Mouse (Mus musculus) T-helper 1 cell (primary cell): ENCODE data around the gene Grid1.

Experiments used
- in situ Hi-C: fragments of 300-600 bp; cut with MboI, MseI; formaldehyde crosslinking; loops from one replicate; pipeline ENCODE4 v1.15.1; 2025; ENCODE audit warnings: high pct_unique_total_duplicates

Grid1 gene

DNA sequence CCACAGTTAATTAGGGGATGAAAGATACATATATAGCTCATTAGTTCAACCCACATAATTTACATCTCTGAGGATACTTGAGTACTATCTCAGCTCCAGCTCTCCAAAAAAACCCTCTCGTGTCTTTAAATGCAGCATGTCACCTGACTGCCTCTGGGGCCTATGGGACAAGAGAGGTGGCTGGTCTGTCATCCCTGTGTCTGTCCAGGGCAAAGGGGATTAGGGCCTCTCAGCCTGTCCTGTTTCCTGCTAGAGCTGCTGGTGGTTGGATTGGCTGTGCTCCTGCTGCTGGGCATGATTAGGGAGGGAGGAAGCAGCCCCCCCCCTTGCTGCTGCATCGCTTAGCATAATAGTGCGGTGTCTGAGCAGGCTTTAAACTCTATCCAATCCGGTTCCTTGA, 88.9 kb downstream of the Grid1 start:
- in situ Hi-C loops = no loop called here

DNA sequence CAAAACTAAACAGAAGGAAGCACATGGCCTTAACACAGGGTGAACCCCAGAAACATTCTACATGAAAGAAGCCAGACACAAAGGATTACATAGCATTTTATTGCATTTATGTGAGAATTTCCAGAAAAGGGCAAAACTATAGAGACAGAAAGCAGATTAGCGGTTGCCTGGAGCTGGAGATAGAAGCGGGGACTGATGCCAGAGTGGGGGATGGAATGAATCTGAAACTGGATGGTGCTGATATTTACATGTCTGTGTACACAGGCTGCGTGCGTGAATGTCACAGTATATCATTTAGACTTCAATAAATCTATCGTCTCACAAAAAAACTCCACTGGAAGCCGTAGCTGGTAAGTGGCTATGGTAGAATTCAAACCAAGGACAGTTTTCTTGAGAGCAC, 96.4 kb downstream of the Grid1 start:
- in situ Hi-C loops = no loop called here

DNA sequence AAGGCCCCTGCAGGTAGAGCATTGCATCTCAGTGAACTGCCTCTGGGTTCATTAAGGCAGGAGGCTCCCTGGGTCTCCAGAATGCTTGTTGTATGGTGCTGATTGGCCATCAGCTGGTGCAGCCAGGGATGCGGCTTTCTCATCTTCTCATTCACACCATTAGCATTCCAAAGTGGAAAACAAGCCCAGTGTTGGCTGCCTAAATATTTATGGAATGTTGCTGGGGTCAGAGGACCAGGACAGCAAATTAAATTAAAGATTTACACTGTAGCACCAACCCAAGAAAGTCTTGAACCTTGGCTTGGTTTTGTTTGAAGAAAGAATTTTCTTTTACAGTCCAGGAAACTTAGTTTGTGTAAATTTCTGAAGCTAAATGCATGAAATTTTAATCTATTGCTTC, 97.2 kb downstream of the Grid1 start:
- in situ Hi-C loops = no loop called here

DNA sequence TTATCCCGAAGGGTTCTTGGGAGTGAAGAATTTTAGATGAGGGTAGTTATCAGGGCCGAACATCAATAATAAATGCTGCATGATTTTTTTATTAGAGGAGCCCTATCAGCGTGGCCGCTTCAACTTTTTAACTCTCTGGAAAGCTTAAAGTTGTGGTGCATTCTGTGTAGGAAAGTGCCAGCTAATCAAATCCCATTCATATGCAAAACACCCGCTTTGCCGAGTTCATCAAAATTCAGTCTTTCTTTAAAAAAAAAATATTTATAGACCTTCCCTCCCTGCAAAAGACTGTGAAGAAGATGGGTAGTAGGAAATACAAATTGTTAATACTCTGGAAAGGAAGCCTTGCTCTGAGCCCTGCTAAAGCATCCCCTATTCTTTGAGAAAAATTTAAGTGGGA, 99.3 kb downstream of the Grid1 start:
- in situ Hi-C loops = no loop called here

DNA sequence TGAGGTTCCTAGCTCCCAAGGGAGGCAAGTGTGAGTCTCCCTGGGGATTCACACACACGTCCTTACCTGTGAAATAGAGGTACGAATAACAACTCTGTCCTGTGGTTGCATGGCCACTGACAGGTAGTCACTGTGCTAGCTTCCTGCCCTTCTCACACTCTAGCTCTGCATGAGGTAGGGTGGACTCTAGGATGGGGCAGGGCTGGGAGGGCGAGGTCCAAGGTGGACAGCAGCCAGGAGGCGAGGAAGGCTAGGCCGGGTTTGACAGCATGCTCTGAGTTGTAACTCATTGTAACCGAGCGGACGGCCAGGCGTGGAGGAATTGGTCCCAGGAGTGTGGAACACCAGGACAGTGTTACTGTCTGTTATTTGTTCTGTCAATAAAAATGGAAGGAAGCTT, 101.4 kb downstream of the Grid1 start:
- in situ Hi-C loops = no loop called here

DNA sequence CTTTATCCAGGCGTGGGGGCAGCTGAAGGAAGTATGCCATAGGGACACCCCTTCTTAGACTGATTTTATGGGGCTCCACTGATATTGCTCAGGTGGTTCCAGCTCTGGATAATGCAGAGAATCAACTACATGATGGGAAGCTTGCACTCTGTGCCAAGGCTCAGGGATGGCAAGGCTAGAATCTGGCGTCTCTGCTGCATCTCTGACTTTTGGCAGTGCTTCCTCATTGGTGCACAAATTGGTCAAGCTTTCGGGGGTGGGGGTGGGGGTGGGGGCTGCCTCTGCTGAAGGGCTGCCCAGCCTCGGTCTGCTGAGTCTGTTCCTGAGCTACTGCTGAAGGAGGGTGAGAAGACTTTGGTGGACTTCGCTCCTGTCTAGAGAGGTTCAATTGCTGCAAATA, 105.1 kb downstream of the Grid1 start:
- in situ Hi-C loops = no loop called here

DNA sequence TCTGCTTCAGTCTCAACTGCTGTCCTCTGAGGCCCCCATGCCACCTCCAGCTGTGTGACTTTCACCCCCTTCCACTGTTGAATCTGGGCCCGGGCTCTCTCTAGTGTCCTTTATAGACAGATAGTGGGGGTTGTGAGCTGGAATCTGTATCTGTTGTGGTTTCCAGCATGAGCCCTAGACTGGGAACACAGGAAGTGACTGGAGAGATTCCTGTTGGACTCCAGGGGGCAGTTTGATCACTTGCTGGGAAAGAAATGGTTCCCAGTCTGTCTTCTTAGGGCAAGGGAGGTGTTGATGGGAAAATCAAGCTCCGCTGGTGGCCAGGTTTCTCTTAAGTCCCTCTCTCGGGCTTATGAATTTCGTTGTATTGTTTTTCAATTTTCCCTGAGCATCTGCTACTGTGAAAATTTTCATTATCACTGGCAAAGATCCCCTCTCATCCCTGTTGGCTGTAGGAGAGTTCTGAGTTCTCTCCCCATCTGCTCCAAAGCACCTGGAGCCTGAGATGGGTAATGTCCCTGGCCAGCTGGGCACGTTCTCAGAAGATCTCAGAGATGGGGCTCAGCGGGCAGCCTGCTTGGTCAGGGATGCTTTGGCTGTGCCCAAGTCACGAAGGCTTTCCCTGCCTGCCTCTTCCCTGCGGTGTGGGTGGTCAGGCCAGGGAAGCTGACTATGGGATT, 110.3 kb downstream of the Grid1 start:
- in situ Hi-C loops = no loop called here

DNA sequence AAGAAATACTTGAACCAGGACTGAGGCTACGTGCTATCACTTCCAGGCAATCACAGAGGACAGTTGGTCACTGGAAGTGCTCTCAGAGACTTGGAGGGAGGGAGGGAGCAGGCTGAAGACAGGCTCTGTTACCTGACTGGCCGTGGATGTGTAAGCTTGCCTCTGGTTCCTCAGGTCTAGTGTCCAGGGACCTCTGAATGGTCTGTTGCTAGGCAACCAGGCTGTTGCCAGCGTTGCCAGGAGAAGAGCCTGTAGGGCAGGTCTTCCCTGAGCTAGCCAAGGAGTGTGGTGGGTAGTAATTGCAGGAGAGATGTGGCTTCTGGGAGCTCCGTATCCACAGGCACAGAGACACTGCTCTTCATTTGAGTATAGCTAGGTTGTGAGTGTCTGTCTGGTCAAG, 113.3 kb downstream of the Grid1 start:
- in situ Hi-C loops = no loop called here

DNA sequence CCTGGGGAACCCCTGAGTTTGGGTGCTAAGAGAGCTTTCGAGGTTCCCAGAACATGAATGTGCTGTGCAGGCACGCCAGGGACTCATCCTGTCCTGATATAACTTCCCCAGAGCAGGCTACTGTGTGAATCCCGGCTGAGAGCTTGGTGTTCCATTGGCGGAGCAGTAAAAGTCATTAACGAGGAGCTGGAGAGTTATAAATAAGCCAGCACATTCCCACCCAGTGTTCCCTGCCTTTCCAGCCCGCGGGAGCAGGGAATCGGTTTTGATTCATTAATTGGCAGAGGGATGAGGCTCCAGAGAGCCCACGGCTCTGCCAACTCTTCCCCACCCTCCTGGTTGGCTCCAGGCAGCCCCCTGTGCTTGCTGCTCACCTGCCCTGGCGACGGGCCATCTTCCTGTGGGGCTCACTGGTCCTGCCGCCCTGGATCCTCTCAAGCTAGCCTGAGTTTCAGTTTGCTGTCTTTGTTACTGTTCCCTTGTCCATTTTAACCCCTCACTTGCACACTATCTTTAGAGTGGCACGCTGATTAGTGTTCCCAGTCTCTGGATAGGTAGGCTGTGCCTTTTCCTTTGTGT, 116.4 kb downstream of the Grid1 start:
- in situ Hi-C loops = no loop called here

DNA sequence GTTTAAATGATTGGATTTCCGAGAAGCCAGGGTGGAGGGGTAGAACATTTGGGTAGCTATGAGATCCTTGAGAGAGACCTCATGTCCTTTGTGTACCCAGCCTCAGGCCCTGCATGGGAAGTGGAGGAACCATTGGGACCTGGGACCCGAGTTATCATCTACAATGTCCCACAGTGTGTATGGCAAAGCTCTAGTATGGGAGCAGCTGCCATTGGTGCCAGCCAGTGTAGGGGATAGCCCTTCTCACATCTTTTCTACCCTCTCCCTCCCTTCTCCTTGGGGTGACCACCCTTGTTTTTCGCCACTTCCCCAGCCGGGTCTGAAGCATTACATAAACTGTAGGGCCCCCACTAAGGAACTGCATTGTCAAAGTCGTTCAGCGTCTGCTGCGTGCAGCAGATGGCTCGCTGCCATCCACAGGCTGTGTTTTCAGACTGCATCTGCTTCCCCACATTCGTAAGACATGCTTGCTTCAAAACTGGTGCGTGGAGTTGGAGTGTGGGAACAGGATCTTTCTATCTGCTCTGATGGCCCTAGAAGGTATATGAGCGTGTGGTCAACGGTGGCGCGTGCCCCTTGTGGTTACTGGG, 124.6 kb downstream of the Grid1 start:
- in situ Hi-C loops = no loop called here

DNA sequence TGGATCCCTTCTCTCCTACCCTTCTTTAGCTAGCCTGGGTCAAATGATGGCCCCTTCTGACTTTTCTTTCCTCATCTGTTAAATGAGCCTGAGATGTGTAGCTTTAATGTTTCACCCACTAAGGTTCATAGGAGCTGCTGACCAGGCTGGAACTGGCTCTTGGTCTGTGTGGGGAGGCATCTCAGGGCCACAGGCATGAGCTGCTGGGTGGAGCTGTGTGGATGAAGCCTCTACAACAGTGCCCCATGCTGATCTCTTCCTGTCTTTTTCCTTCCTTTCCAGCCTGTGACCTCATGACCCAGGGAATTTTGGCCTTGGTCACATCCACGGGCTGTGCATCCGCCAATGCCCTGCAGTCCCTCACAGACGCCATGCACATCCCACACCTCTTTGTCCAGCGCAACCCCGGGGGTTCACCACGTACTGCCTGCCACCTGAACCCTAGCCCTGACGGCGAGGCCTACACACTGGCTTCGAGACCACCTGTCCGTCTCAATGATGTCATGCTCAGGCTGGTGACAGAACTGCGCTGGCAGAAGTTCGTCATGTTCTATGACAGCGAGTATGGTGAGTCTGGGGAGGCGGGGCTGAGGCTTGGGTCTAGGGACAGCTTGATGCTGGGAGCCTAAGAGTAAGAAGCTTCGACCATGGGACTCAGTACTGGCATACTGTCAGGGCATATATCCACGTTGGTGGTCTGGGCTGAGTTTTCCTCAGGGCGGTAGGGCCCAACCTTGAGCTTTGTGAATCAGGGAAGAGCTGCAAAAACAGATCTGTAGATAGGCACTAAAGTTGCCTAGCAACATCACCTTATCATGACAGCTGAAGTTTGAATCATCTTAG, 125.8 kb downstream of the Grid1 start:
- in situ Hi-C loops = no loop called here

DNA sequence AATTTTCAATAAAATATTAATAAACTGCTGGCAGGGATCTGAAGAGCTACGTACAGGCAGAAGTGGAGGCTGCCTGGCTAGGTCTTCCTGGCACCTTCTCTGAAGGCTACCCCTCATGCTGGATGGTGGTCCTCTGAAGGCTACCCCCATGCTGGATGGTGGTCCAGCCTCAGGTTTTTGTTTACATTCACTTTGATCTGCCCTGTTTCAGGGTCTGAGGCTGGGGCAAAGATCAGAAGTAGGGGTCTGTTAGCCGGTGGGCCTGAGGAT, 126.3 kb downstream of the Grid1 start:
- in situ Hi-C loops = no loop called here

DNA sequence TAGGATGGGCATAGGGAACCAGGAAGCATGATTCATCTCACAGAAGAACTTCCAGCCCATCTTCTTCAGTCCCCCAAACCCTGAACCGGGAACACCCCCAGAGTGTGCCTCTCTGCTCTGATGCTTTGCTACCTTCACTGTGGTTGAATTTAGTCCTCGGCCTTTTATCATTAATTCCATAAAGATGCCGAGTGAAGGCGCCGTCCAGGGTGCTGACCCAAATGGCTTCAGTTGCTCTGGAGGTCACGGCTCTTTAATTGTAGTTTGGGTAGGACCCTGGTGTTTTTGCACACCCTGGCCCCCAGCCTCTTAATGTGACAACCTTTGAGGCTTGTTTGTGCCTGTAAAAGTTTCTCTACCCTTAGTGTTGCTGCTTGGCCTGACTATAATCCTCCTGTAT, 128.3 kb downstream of the Grid1 start:
- in situ Hi-C loops = no loop called here

DNA sequence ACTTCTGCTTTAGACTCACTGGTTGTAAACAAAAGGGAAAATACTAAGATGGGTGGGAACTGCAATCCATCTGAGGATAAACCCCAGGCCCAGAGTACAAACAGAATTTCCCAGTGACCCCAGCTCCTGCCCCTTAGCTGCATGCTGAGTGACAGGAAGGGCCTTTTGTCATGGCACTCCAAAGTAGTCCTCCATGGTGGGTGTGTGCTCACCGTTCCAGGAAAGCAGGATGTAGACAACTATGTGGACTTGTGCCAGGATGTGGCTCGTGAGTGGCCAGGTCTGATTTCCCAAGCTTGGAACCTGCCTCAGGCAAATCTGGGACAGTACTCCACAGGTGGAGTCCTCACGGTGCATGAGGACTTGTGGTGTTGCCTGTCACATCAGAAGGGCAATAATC, 132.4 kb downstream of the Grid1 start:
- in situ Hi-C loops = no loop called here

DNA sequence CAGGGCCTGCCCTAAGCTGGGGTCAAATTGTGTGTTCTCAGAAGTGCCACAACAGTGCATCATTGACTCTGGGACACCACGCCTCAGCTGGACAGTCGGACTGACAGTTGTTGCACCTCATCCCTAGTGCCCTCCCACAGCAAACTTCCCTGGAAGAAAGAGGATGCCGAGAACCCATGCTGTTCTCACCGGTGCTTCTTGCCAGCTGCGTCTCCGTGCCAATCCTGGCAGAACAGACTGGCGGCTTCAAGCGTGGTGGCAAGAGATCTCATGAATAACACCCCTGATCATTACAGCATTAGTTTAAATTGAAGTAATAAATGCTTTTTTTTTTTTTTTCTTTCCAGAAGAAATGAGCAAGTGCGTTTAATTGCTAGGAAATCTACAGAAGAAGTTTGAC, 133.7 kb downstream of the Grid1 start:
- in situ Hi-C loops = no loop called here

DNA sequence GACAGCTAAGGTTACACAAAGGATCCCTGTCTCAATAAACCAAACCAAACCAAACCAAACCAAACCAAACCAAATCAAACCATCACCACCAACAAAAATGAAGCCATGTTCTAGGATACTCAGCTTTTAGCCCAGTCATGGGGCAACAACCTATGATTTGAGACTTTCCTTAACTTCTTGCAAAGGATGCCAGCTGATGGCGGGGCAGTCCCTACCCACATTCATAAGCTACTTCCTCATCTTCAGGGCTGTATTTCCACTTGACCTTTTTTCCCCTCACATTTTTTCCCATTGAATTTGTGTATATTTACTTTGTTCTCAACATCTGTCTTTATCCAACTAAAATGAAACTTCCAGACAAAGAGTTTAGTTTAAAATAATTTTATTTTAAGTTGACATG, 135.8 kb downstream of the Grid1 start:
- in situ Hi-C loops = loop anchor here (5.0 kb wide), 1 partner anchor 1792 kb away; no protein-coding TSS in a partner anchor

DNA sequence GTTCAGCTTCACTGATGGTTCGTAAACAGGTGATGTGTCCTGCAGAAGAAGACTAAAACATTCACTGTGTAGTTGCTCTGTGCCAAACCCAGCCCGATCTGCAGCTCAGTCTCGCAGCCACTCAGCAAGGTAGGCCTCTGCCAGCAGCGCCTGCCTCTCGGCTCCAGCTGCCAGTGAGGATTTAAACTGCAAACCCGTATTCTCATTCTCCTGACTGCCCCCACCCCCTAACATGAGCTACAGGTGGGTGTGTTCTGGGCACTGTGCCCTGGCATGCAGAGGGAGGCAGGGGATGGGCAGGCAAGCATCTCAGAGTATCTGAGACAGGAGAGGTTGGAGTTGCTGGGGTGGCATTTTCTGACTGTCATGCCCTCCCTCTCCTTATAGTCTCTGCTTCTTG, 140.3 kb downstream of the Grid1 start:
- in situ Hi-C loops = no loop called here

DNA sequence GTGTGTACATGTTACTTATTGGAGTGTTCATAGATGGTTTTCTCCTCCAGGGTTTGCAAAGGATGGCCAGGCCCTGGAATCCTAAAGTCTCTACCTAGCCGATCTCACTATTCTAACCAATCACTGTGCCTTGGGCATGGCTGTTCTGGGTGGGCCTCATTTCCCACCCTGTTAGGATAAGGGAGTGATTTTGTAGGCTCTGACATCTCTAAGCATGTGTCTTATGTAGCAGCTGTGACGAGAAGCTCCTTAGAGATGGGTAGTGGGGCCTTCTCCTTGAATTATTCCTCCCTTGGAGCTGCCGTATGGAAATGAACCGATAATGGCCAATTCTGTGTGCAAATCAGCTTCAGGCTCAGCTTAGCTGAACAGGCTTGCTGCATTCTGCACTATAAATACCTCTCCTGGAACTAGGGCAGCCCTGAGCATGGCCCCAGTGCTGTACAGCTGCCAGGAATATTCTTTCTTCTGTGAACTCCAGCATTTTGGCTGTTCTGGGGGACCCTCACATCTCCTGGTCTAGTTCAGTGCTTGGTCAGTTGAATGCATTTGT, 143.8 kb downstream of the Grid1 start:
- in situ Hi-C loops = no loop called here

DNA sequence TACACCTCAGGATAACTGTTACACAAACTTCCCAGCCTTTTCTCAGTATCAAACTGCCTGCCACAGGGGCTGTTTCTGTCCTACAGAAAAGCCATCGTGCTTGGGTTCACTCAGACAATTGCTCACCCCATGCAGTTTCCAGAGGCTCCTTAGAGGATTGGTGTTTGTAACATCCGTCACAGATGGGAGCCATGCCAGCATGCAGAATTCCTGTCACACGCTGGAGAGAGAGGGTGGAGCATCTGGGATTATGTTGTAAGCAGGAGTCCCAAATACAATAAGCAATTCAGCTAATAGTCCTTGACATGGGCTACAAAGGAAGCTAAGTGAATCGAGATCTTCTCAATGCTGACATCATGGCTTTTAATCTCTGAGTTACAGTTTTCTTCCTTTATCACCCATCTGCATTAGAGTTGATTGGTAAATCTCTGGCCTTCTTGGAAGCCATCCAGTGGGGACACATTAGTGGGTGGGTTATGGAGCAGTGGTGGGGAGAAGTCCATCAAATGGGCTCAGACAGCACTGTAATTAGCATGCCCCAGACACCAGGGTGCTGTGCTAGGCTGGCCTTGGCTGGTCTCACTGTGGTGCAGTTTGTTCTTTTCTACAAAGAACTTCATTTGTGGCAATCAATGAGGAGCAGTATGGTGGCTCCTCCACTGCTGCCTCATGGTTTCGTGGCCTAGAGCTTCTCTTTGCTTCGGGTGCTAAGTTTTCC, 149.4 kb downstream of the Grid1 start:
- in situ Hi-C loops = no loop called here

DNA sequence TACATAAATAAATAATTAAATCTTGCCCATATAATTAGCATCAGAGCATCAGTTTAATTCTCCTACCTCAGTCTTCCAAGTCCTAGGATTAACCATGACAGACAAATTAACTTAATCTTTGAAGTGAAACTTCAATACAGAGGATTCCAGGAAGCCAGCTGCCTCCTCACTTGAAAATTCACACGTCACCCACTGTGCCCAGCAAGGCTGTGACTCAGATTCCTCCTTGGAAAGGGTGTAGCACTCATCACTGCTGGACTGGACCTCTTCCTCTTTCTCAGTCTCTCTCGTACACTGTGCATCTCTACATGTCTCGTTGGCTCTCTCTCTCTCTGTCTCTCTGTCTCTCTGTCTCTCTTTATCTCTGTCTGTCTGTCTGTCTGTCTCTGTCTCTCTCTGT, 153.0 kb downstream of the Grid1 start:
- in situ Hi-C loops = loop anchor here (10.0 kb wide), 1 partner anchor 1392 kb away; no protein-coding TSS in a partner anchor

DNA sequence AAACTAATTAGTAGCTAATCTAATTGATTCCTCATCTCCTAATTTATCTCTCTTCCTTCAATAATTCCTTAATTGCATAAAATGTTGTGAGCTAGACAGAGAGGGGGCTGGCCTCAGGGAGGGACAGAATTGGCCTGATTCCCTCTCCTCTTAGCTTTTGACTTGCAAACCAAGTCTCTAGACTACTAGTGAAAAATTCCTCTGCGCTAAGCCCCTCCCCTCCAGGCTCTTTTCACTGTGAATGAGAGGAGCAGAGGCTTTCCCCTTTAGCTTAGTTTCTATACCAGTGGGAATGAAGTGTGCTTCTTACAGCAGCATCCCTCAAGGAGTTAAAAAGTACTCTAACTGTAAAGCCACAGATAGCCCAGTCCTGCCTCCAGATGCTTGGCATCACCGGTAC, 160.8 kb downstream of the Grid1 start:
- in situ Hi-C loops = no loop called here

DNA sequence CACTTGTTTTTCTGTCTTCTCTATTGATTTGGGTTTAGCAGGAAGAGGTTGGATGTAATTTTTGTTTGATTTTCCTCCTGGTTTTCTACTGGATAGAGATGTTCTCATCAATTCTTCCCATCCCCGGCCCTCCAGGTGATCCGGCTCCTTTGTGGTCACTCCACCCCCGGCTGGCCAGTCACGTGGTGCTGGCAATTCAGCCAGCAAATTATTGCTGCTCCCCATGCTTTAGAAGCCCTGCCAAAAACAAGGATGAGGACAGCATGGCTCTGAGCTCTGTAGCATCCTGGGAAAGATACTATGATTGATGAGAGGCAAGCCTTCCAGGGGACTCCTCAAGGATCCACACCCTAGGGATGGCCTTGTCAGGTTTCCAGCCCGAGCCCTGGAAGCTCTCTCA, 169.2 kb downstream of the Grid1 start:
- in situ Hi-C loops = no loop called here
